Mouse (Mus musculus) MEL (cell line): ENCODE results near the gene Ggt5. TPM values are rescaled to one million over a fixed set of nuclear protein-coding genes. Genes with fewer than 3 reads are reported as not detected.

Experiments
- DNase-seq: peaks from one replicate; pipeline ENCODE4 v3.0.0; 2011; ENCODE audit warnings: low read depth, low spot score
- H3K27ac ChIP-seq: 2 replicates; pipeline ENCODE4 v1.5.1; 2012; ENCODE audit warnings: low read depth, mild to moderate bottlenecking, control low read depth, low read length, moderate library complexity; ENCODE audit not compliant: control insufficient read depth
- H3K27me3 ChIP-seq, 2 experiments: fragments of 150-350 bp in 1 of 2; sonication (generic) in 1 of 2; 2 replicates each; pipeline ENCODE4 v1.6.1; 2012; ENCODE audit warnings: low read length in 2 of 2, mild to moderate bottlenecking in 2 of 2, improper control_type of control experiment in 1 of 2, moderate library complexity in 1 of 2; ENCODE audit not compliant: insufficient read depth in 2 of 2, control insufficient read depth in 1 of 2
- H3K36me3 ChIP-seq, 2 experiments: 2 replicates each; pipeline ENCODE4 v1.6.1; 2012 to 2014; ENCODE audit warnings: low read length in 2 of 2, improper control_type of control experiment in 1 of 2, inconsistent platforms in 1 of 2, mild to moderate bottlenecking in 1 of 2; ENCODE audit not compliant: insufficient read depth in 2 of 2, control insufficient read depth in 1 of 2
- H3K4me1 ChIP-seq, 2 experiments: fragments of 150-350 bp in 1 of 2; sonication (generic) in 1 of 2; 2 replicates each; pipeline ENCODE4 v1.6.1; 2012; ENCODE audit warnings: low read length in 2 of 2, improper control_type of control experiment in 1 of 2, mild to moderate bottlenecking in 1 of 2; ENCODE audit not compliant: insufficient read depth in 2 of 2, control insufficient read depth in 1 of 2
- H3K4me3 ChIP-seq, 2 experiments: fragments of 150-350 bp in 1 of 2; sonication (generic) in 1 of 2; 2 replicates each; pipeline ENCODE4 v1.5.1; 2012; ENCODE audit warnings: low read depth in 2 of 2, low read length in 2 of 2, mild to moderate bottlenecking in 2 of 2, moderate library complexity in 2 of 2, control low read depth in 1 of 2, improper control_type of control experiment in 1 of 2; ENCODE audit not compliant: control insufficient read depth in 1 of 2, insufficient read depth in 1 of 2
- H3K79me2 ChIP-seq: 2 replicates; pipeline ENCODE4 v1.6.1; 2012; ENCODE audit warnings: mild to moderate bottlenecking, low read length, moderate library complexity; ENCODE audit not compliant: control insufficient read depth, poor library complexity, insufficient read depth
- H3K9ac ChIP-seq: 2 replicates; pipeline ENCODE4 v1.6.1; 2012; ENCODE audit warnings: low read depth, mild to moderate bottlenecking, control low read depth, low read length, moderate library complexity; ENCODE audit not compliant: control insufficient read depth, poor library complexity, severe bottlenecking
- H3K9me3 ChIP-seq: fragments of 150-350 bp; sonication (generic); replicated peaks from 2 replicates; pipeline ENCODE4 v1.6.1; 2012; ENCODE audit warnings: mild to moderate bottlenecking, low read length, improper control_type of control experiment, moderate library complexity; ENCODE audit not compliant: insufficient read depth
- EP300 ChIP-seq, 2 experiments: IDR thresholded peaks; 2 replicates each; pipeline ENCODE4 v1.6.1; 2011; ENCODE audit warnings: improper control_type of control experiment in 2 of 2, low read length in 2 of 2, low read depth in 1 of 2, mild to moderate bottlenecking in 1 of 2
- ETS1 ChIP-seq: IDR thresholded peaks from 2 replicates; pipeline ENCODE4 v1.6.1; 2012; ENCODE audit warnings: low read depth, mild to moderate bottlenecking, inconsistent platforms, low read length, improper control_type of control experiment, moderate library complexity
- GABPA ChIP-seq: IDR thresholded peaks from 2 replicates; pipeline ENCODE4 v1.6.1; 2012; ENCODE audit warnings: low read depth, mild to moderate bottlenecking, inconsistent platforms, low read length, improper control_type of control experiment, moderate library complexity
- HCFC1 ChIP-seq: IDR thresholded peaks from 2 replicates; pipeline ENCODE4 v1.6.1; 2012; ENCODE audit warnings: low read depth, mild to moderate bottlenecking, inconsistent platforms, low read length, improper control_type of control experiment, moderate library complexity
- JUND ChIP-seq: IDR thresholded peaks from 2 replicates; pipeline ENCODE4 v1.6.1; 2011; ENCODE audit warnings: low read depth, mild to moderate bottlenecking, improper control_type of control experiment, low read length
- KAT2A ChIP-seq: conservative IDR thresholded peaks from 2 replicates; pipeline ENCODE4 v1.6.1; 2012; ENCODE audit warnings: low read depth, low read length, improper control_type of control experiment, inconsistent platforms
- MAFK ChIP-seq: IDR thresholded peaks from 2 replicates; pipeline ENCODE4 v1.6.1; 2011; ENCODE audit warnings: low read depth, mild to moderate bottlenecking, low read length, improper control_type of control experiment, borderline replicate concordance
- MAZ ChIP-seq: IDR thresholded peaks from 2 replicates; pipeline ENCODE4 v1.6.1; 2012; ENCODE audit warnings: low read depth, mild to moderate bottlenecking, inconsistent platforms, low read length, improper control_type of control experiment
- MEF2A ChIP-seq: IDR thresholded peaks from 2 replicates; pipeline ENCODE4 v1.6.1; 2014; ENCODE audit warnings: low read depth, mild to moderate bottlenecking, inconsistent platforms, low read length, improper control_type of control experiment; ENCODE audit not compliant: poor library complexity, insufficient replicate concordance, severe bottlenecking; ENCODE audit errors: extremely low read depth
- MYB ChIP-seq: IDR thresholded peaks from 2 replicates; pipeline ENCODE4 v1.6.1; 2011; ENCODE audit warnings: mild to moderate bottlenecking, low read depth, low read length, improper control_type of control experiment
- NELFE ChIP-seq: IDR thresholded peaks from 2 replicates; pipeline ENCODE4 v1.6.1; 2011; ENCODE audit warnings: low read depth, low read length, improper control_type of control experiment
- NRF1 ChIP-seq: IDR thresholded peaks from 2 replicates; pipeline ENCODE4 v1.6.1; 2014; ENCODE audit warnings: low read depth, mild to moderate bottlenecking, inconsistent platforms, low read length, improper control_type of control experiment, moderate library complexity; ENCODE audit not compliant: poor library complexity, insufficient read depth, severe bottlenecking
- POLR2A ChIP-seq, 2 experiments: IDR thresholded peaks; 2 replicates each; pipeline ENCODE4 v1.6.1; 2011 to 2012; ENCODE audit warnings: low read length in 2 of 2, mild to moderate bottlenecking in 2 of 2, control low read depth in 1 of 2, improper control_type of control experiment in 1 of 2, low read depth in 1 of 2, moderate library complexity in 1 of 2; ENCODE audit not compliant: control insufficient read depth in 1 of 2, insufficient read depth in 1 of 2, poor library complexity in 1 of 2
- SIN3A ChIP-seq: IDR thresholded peaks from 2 replicates; pipeline ENCODE4 v1.6.1; 2012; ENCODE audit warnings: low read length, improper control_type of control experiment, inconsistent platforms
- TAL1 ChIP-seq: IDR thresholded peaks from 2 replicates; pipeline ENCODE4 v1.6.1; 2012; ENCODE audit warnings: mild to moderate bottlenecking, inconsistent platforms, low read length, moderate library complexity, mixed read lengths
- TBP ChIP-seq: IDR thresholded peaks from 2 replicates; pipeline ENCODE4 v1.8.0; 2011; ENCODE audit warnings: low read depth, low read length, improper control_type of control experiment
- TCF12 ChIP-seq: IDR thresholded peaks from 2 replicates; pipeline ENCODE4 v1.6.1; 2014; ENCODE audit warnings: low read depth, mild to moderate bottlenecking, inconsistent platforms, low read length, improper control_type of control experiment, moderate library complexity
- UBTF ChIP-seq: IDR thresholded peaks from 2 replicates; pipeline ENCODE4 v1.6.1; 2012; ENCODE audit warnings: low read depth, mild to moderate bottlenecking, inconsistent platforms, low read length, improper control_type of control experiment, moderate library complexity, borderline replicate concordance; ENCODE audit not compliant: insufficient read depth
- USF1 ChIP-seq: IDR thresholded peaks from 2 replicates; pipeline ENCODE4 v1.6.1; 2014; ENCODE audit warnings: low read depth, mild to moderate bottlenecking, inconsistent platforms, low read length, improper control_type of control experiment, moderate library complexity
- USF2 ChIP-seq, 2 experiments: IDR thresholded peaks; 2 replicates each; pipeline ENCODE4 v1.6.1; 2011 to 2012; ENCODE audit warnings: improper control_type of control experiment in 2 of 2, low read length in 2 of 2, borderline replicate concordance in 1 of 2, inconsistent platforms in 1 of 2, low read depth in 1 of 2, mild to moderate bottlenecking in 1 of 2; ENCODE audit not compliant: insufficient read depth in 1 of 2
- polyA plus RNA-seq, 2 experiments: library from polyadenylated mRNA; stranded (reverse) in 1 of 2; unstranded in 1 of 2; fragments of >175 nt in 1 of 2; fragments of >200 nt in 1 of 2; gene quantifications; 2 replicates each; pipeline versions ENCODE4 v1.2.1 to v1.2.4; 2012; ENCODE audit warnings: low replicate concordance in 2 of 2, low read depth in 1 of 2; ENCODE audit not compliant: insufficient read length in 2 of 2, insufficient read depth in 1 of 2, missing spikeins in 1 of 2
- total RNA-seq: library from RNA; depleted of rRNA; stranded (reverse); fragments of 300-350 nt; gene quantifications from 2 replicates; pipeline ENCODE4 v1.2.3, GENCODE M21; 2012

Gene Ggt5
- total and polyA plus RNA-seq, 3 experiments = 0.11 TPM; not detected in 2

DNA sequence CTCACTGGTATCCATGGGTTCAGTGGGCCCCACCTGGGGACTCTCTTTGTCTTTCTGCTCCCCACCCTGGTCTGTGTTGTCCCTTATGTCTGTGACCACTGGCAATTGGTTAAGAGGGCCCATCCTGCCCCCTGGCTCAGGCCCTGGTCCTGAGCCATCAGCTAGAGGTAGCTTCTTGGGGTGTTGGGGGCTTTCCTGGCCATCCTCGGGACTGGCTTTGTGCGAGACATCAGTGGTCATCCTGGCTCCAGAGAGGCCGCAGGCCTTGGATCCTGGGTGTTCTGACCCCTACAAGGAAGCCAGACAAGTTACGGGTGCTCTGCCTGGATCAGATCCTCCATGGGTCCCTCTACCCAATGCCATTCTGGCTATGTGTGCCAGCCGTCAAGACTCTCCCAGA, 68.0 kb downstream of the Ggt5 start:
- peaks cover 0 to 6% of the 10 kb centered on the region in 2 experiments; a peak in 2 of 4 replicates for H3K36me3 ChIP-seq

DNA sequence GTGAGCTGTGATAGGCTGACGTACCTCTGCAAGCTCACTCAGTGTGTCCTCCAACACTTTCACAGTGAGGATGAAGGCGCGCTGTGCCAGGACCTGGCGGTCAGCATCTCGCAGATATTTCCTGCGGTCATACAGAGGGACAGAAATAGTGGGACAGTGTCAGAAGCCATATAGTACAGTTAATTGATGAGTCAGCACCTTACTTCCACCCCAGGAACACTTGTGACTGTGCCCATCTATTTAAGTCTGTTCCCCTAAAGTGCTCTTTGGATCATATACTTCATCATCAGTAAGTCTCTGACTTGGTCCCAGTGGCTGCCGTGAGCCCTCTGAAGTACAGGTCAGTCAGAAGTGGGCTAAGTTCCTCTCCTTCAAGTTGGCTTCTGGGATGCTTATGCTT, 68.6 kb downstream of the Ggt5 start:
- Histone ChIP-seq H3K27ac (no peak overlapping the region), H3K4me1 (no peaks in the 10 kb centered on the region), H3K27me3 (no peaks in the 10 kb centered on the region), H3K9me3 (no peaks in the 10 kb centered on the region), H3K9ac (no peak overlapping the region), H3K36me3 (peaks cover 0 to 5% of the 10 kb centered on the region in 2 experiments; a peak in 2 of 4 replicates), H3K4me3 (no peak overlapping the region), H3K79me2 (no peaks in the 10 kb centered on the region)
- TF ChIP-seq EP300 (IDR thresholded peaks at IDR 0.05; ENCODE audit: low read depth in 1 of 2, low read length in 2 of 2) (no peak), MAFK (0 out of 2 replicates have a peak, but pooled peaks have one; percentile 46)
- no peak for DNase-seq

More for the DNA sequence above, 68.0 kb downstream of the Ggt5 start:
- no peaks in the 10 kb centered on the region for H3K79me2 ChIP-seq
- DNase-seq = no peak
- H3K9ac ChIP-seq = no peak overlapping the region
- TF ChIP-seq TAL1 (no peak), GABPA (no peak), SIN3A (no peak), POLR2A (IDR thresholded peaks at IDR 0.05; ENCODE audit: control insufficient read depth in 1 of 2, insufficient read depth in 1 of 2, low read depth in 1 of 2, low read length in 2 of 2, poor library complexity in 1 of 2) (no peak), HCFC1 (no peak), USF1 (no peak), KAT2A (no peak), MEF2A (no peak), UBTF (no peak), USF2 (IDR thresholded peaks at IDR 0.05; ENCODE audit: borderline replicate concordance in 1 of 2, insufficient read depth in 1 of 2, low read depth in 1 of 2, low read length in 2 of 2) (no peak), MAFK (no peak), TBP (no peak), NRF1 (no peak), TCF12 (no peak), MAZ (no peak), JUND (no peak), ETS1 (no peak), NELFE (no peak), MYB (no peak)
- no peak overlapping the region for H3K27ac ChIP-seq
- H3K4me3 ChIP-seq = no peak overlapping the region
- H3K9me3 ChIP-seq = no peaks in the 10 kb centered on the region
- no peaks in the 10 kb centered on the region for H3K27me3 ChIP-seq
- no peaks in the 10 kb centered on the region for H3K4me1 ChIP-seq
